27 mouse cellular contexts compared by ENCODE assay signal in the genomic region with DNA sequence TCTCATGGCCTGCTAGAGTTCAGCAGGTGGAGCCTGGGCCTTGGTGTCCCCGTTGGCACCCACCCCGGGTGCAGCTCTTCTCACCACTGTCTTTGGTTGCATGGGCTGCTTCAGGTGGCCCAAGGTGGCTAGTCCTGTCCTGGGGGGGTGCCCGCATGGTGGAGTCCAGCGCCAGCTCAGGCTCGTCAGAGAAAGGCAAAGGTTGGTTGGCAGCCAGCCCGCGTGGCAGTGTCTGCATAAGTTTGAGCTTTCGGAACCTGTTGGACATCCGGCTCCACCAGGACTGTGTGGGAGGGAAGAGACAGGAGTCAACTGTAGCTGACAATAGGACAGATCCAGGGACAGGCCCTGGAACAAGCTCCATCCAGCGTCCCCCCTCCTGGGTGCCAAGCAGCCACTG. TPM values are rescaled to one million over a fixed set of nuclear protein-coding genes. Genes with fewer than 3 reads are reported as not detected.
DNase-seq lines count a peak whose midpoint lies in the region; ATAC-seq lines count a peak whose summit lies in the region.
"Had no signal": no experiment of that assay in that cellular context is flagged by ENCODE, and none has a peak within 500 bp of the region (broad histone marks: within the 10 kb centered on the region; RNA-seq: fewer than 3 reads in every experiment).

No protein-coding gene starts in this region.

- no peak for DNase-seq in embryonic facial prominence, embryonic 10.5 days (ENCODE audit: low spot score)
- DNase-seq in kidney, adult 18-20 months = peak; percentile 86
- peak; percentile 83 for DNase-seq in kidney, postnatal 10 days
- peak; percentile 94 for DNase-seq in kidney, postnatal 36 days
- DNase-seq in adrenal gland, postnatal 25 days = no peak
- DNase-seq: adrenal gland, postnatal 10 days; cerebellum, adult 11 months; cerebellum, adult 2 months; cerebellum, adult 9-11 months; cerebellum, postnatal 25 days; gastrocnemius, postnatal 10 days; heart, adult 2 months; heart, postnatal 14 days; heart, postnatal 4 days had no signal

- 0 out of 2 replicates have a peak overlapping the region, but pooled peaks have one; percentile 1 for H3K9ac ChIP-seq in embryonic facial prominence, embryonic 13.5 days
- no peak overlapping the region for H3K9ac ChIP-seq in kidney, embryonic 16.5 days (replicated peaks; ENCODE audit: low read length)
- H3K9ac ChIP-seq: forebrain, embryonic 13.5 days; heart, embryonic 13.5 days; hindbrain, embryonic 15.5 days had no signal

- no peak overlapping the region for H3K4me3 ChIP-seq in embryonic facial prominence, embryonic 13.5 days
- H3K4me3 ChIP-seq in embryonic facial prominence, embryonic 10.5 days = no peak overlapping the region
- no peak overlapping the region for H3K4me3 ChIP-seq in kidney, embryonic 16.5 days (ENCODE audit: low read length)
- H3K4me3 ChIP-seq: forebrain, embryonic 10.5 days; forebrain, embryonic 13.5 days; heart, adult 2 months; heart, embryonic 10.5 days; heart, embryonic 13.5 days; hindbrain, embryonic 15.5 days had no signal

- no peaks in the 10 kb centered on the region for H3K9me3 ChIP-seq in embryonic facial prominence, embryonic 13.5 days
- no peaks in the 10 kb centered on the region for H3K9me3 ChIP-seq in embryonic facial prominence, embryonic 10.5 days
- no peaks in the 10 kb centered on the region for H3K9me3 ChIP-seq in kidney, embryonic 16.5 days (ENCODE audit: low read length)
- H3K9me3 ChIP-seq: forebrain, embryonic 10.5 days; forebrain, embryonic 13.5 days; heart, embryonic 10.5 days; heart, embryonic 13.5 days; hindbrain, embryonic 15.5 days had no signal

- no peak overlapping the region for H3K4me2 ChIP-seq in embryonic facial prominence, embryonic 13.5 days
- H3K4me2 ChIP-seq in kidney, embryonic 16.5 days (replicated peaks; ENCODE audit: low read depth, low read length) = no peak overlapping the region
- H3K4me2 ChIP-seq: forebrain, embryonic 13.5 days; heart, embryonic 13.5 days; hindbrain, embryonic 15.5 days had no signal

- no peak overlapping the region for H3K27ac ChIP-seq in embryonic facial prominence, embryonic 13.5 days
- no peak overlapping the region for H3K27ac ChIP-seq in embryonic facial prominence, embryonic 10.5 days (replicated peaks)
- no peak overlapping the region for H3K27ac ChIP-seq in kidney, embryonic 16.5 days (ENCODE audit: low read length)
- H3K27ac ChIP-seq: forebrain, embryonic 10.5 days; forebrain, embryonic 13.5 days; heart, adult 2 months; heart, embryonic 10.5 days; heart, embryonic 13.5 days; hindbrain, embryonic 15.5 days had no signal

- no peak for ATAC-seq in embryonic facial prominence, embryonic 13.5 days (ENCODE audit: insufficient number of reproducible peaks, insufficient read depth, low FRiP score, low TSS enrichment, low read depth)
- no peak for ATAC-seq in kidney, embryonic 16.5 days (ENCODE audit: low FRiP score, low TSS enrichment)
- no peak for ATAC-seq in granulocyte monocyte progenitor cell, adult 5-6 weeks (replicated peaks; ENCODE audit: poor library complexity, severe bottlenecking)
- ATAC-seq: forebrain, embryonic 13.5 days; forebrain, embryonic 16.5 days; Patski had no signal

- peaks cover 66% of the 10 kb centered on the region for H3K36me3 ChIP-seq in embryonic facial prominence, embryonic 13.5 days
- H3K36me3 ChIP-seq in embryonic facial prominence, embryonic 10.5 days (replicated peaks) = peaks cover 9% of the 10 kb centered on the region
- peaks cover 16% of the 10 kb centered on the region; the same call in 1 of the 2 replicates for H3K36me3 ChIP-seq in kidney, embryonic 16.5 days (ENCODE audit: insufficient read depth, low read length)
- H3K36me3 ChIP-seq: G1E had no signal

- 0 out of 2 replicates have a peak, but pooled peaks cover 7% of the 10 kb centered on the region for H3K4me1 ChIP-seq in embryonic facial prominence, embryonic 13.5 days
- peaks cover 15% of the 10 kb centered on the region for H3K4me1 ChIP-seq in embryonic facial prominence, embryonic 10.5 days
- H3K4me1 ChIP-seq in kidney, embryonic 16.5 days (ENCODE audit: insufficient read depth, low read length) = no peaks in the 10 kb centered on the region
- H3K4me1 ChIP-seq: forebrain, embryonic 13.5 days had no signal

- 91% methylated on average over 10 of the region's 10 CpGs for WGBS in embryonic facial prominence, embryonic 13.5 days
- 93% methylated on average over 10 of the region's 10 CpGs for WGBS in embryonic facial prominence, embryonic 10.5 days
- WGBS in kidney, embryonic 16.5 days = 90% methylated on average over 10 of the region's 10 CpGs

- no peaks in the 10 kb centered on the region for H3K27me3 ChIP-seq in embryonic facial prominence, embryonic 13.5 days
- H3K27me3 ChIP-seq in embryonic facial prominence, embryonic 10.5 days (replicated peaks; ENCODE audit: low read depth, poor library complexity, severe bottlenecking) = no peaks in the 10 kb centered on the region
- H3K27me3 ChIP-seq in kidney, embryonic 16.5 days (ENCODE audit: insufficient read depth, low read length) = 0 out of 2 replicates have a peak, but pooled peaks cover 3% of the 10 kb centered on the region
- H3K27me3 ChIP-seq: forebrain, embryonic 13.5 days; hindbrain, embryonic 15.5 days; Patski had no signal

RNA-seq across cellular contexts. Expression of a gene that starts 17.6 kb away (rescaled TPM):
- 5.3 and 6.0 TPM in 2 replicates for polyA plus RNA-seq in embryonic facial prominence, embryonic 13.5 days (2015; fragmentation: Nextera tagmentation; extraction: Ambion mirVana)
- polyA plus RNA-seq in embryonic facial prominence, embryonic 10.5 days (2016; fragmentation: Nextera tagmentation; extraction: Ambion mirVana) = 4.3 and 4.8 TPM in 2 replicates
- 6.3 and 7.1 TPM in 2 replicates for polyA plus RNA-seq in kidney, embryonic 16.5 days (2015; fragmentation: Nextera tagmentation; extraction: Ambion mirVana)
- 5.6 and 6.8 TPM in 2 replicates for total RNA-seq in adrenal gland, postnatal 25 days (2021)
- not detected in 2 replicates for total RNA-seq in granulocyte monocyte progenitor cell, adult 5-6 weeks (2014; fragmentation: Nextera tagmentation)
- total RNA-seq in granulocyte monocyte progenitor cell, adult 5-6 weeks (2017) = not detected in 2 replicates
- total RNA-seq: CH12.LX had no signal
- polyA plus RNA-seq: G1E had no signal

RNA-seq across cellular contexts. Expression of a gene that starts 47.9 kb away (rescaled TPM):
- polyA plus RNA-seq in embryonic facial prominence, embryonic 13.5 days (2015; fragmentation: Nextera tagmentation; extraction: Ambion mirVana) = 0.20 and 0.30 TPM in 2 replicates
- polyA plus RNA-seq in embryonic facial prominence, embryonic 10.5 days (2016; fragmentation: Nextera tagmentation; extraction: Ambion mirVana) = 0.15 and 0.30 TPM in 2 replicates
- 0.11 and 0.13 TPM in 2 replicates for polyA plus RNA-seq in kidney, embryonic 16.5 days (2015; fragmentation: Nextera tagmentation; extraction: Ambion mirVana)
- 0.27 TPM in 1 of 2 replicates, not detected in the other for total RNA-seq in adrenal gland, postnatal 25 days (2021)
- not detected in 2 replicates for total RNA-seq in granulocyte monocyte progenitor cell, adult 5-6 weeks (2014; fragmentation: Nextera tagmentation)
- not detected in 2 replicates for total RNA-seq in granulocyte monocyte progenitor cell, adult 5-6 weeks (2017)
- total RNA-seq: CH12.LX had no signal
- polyA plus RNA-seq: G1E, Patski had no signal

RNA-seq across cellular contexts. Expression of a gene that starts 52.1 kb away (rescaled TPM):
- polyA plus RNA-seq in embryonic facial prominence, embryonic 13.5 days (2015; fragmentation: Nextera tagmentation; extraction: Ambion mirVana) = 3.2 and 3.6 TPM in 2 replicates
- polyA plus RNA-seq in embryonic facial prominence, embryonic 10.5 days (2016; fragmentation: Nextera tagmentation; extraction: Ambion mirVana) = 3.1 and 3.4 TPM in 2 replicates
- 10.1 and 10.7 TPM in 2 replicates for polyA plus RNA-seq in kidney, embryonic 16.5 days (2015; fragmentation: Nextera tagmentation; extraction: Ambion mirVana)
- 0.67 and 1.4 TPM in 2 replicates for total RNA-seq in adrenal gland, postnatal 25 days (2021)
- 1.7 TPM in 1 of 2 replicates, not detected in the other for total RNA-seq in granulocyte monocyte progenitor cell, adult 5-6 weeks (2014; fragmentation: Nextera tagmentation)
- 0.82 and 0.98 TPM in 2 replicates for total RNA-seq in granulocyte monocyte progenitor cell, adult 5-6 weeks (2017)
- total RNA-seq: G1E; gastrocnemius, adult 18-20 months had no signal
- polyA plus RNA-seq: G1E had no signal

Comparison
In these comparisons a context has a peak if more than half of its experiments do, and no peak if none do; other contexts are left out.
1. DNase-seq: peak in kidney, adult 18-20 months (single experiment), kidney, postnatal 10 days (single experiment) and kidney, postnatal 36 days (2 of 2); none in embryonic facial prominence, embryonic 10.5 days (single experiment) and adrenal gland, postnatal 25 days (single experiment).